Mouse (Mus musculus): ENCODE measurements around the gene Acot6. TPM values are rescaled to one million over a fixed set of nuclear protein-coding genes. Genes with fewer than 3 reads are reported as not detected.

Gene Acot6
- total RNA-seq, 2 experiments from 2014 or later: 3.1 to 3.5 TPM

- no peak for DNase-seq
- intact Hi-C loops (cut with DNase I): no loop called here
Measured at GRCm38 (mm10) chr12:84150976-84151375, 50.5 kb downstream of the Acot6 start.

DNA sequence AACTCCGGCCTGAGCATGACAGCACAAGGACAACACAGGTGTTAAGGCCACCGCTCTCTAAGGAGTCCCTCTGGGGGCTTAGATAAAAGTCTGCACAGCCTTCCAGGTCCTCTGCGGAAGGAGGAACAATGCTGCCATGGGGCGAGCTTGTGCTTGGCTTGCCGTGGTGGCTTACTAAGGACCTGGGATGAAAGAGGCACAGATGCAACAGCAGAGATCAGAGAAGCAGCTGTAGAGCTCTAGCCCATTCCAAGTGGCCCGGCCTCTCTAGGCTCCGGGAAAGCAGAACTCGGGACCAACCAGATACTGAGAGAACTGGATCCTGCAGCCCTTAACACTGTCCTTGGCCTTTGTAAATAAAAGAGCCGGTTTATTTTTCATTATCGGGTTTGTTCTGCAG is 51.5 kb downstream of the Acot6 start:
- DNase-seq: no peak
- intact Hi-C loops (cut with DNase I): no loop called here

GRCm38 (mm10) chr12:84152352-84153190 is 52.1 kb downstream of the Acot6 start:
- intact Hi-C loops (cut with DNase I): no loop called here
- DNase-seq: no peak

DNA sequence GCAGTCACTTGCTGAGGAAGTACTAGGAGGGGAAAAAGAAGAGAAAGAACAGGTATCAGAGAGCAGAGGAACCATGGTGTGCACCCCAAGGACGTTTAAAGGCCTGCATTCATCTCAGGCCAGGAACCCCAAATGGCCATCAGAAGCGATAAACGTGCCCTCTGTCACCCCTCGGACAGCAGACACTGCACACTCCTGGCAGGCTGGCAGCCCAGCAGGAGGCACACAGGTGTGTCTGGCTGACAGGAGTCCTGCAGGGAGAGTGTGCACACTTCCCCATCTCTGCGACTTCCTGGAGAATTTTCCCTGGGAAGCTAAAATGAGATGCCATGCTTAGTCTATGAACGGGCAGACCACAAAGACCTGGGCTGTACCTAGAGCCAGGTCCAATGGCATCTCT is 53.0 kb downstream of the Acot6 start:
- intact Hi-C loops (cut with DNase I): no loop called here
- DNase-seq: no peak

- DNase-seq: peak; percentile 71
- intact Hi-C loops (cut with DNase I): no loop called here
Measured at GRCm38 (mm10) chr12:84154786-84155522, 54.5 kb downstream of the Acot6 start.

GRCm38 (mm10) chr12:84155523-84155871 is 55.0 kb downstream of the Acot6 start:
- DNase-seq: no peak
- intact Hi-C loops (cut with DNase I): no loop called here

DNA sequence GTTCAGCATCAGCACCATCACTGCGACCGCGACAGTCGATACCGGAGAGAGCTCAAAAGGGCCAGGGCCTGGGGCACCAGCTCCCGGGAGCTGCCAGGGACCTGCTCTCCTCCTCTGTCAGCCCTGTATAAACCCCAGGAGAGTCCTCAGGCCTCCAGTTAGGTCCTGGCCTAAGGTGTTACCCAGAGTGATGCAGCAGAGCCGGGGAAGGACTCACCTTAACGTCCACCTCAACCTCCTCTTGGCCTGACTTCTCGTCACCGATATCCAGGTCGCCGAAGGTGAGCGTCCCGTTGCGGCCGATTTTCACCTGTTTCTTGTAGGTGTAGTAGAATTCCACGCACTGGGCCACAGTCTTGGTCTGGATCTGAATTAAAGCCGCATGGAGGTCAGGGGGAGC is 55.8 kb downstream of the Acot6 start:
- no peak for DNase-seq
- intact Hi-C loops (cut with DNase I): no loop called here

GRCm38 (mm10) chr12:84158156-84158555 is 57.7 kb downstream of the Acot6 start:
- intact Hi-C loops (cut with DNase I): no loop called here
- DNase-seq: no peak

DNA sequence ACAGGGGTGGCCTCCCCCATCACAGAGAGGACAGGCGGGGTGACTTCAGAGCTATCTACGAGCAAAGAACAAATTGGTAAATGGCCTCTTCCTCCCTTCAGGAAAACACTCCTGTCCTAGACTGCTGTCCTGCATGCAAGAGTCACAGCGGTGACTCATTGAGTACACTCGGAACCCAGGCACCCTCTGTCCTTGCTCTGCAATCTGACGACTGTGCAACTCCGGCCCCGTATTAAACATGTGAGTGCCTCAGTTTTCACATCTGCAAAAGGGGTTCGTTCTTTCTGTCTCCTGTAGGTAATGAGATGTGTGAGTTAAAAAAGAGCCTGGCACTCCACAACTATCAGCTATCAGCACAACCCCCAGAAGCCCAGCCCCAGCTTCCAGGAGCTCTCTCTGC is 60.0 kb downstream of the Acot6 start:
- intact Hi-C loops (cut with DNase I): no loop called here
- no peak for DNase-seq

Other genes starting within 250 kb of the Acot6 start
- gene Numb, start 178.7 kb upstream of the Acot6 start, total RNA-seq (2021): 10 to 100 TPM; 16.5 to 17.8 TPM
- 10 to 100 TPM; 16.2 to 17.1 TPM for gene Riox1, start 150.0 kb upstream of the Acot6 start, total RNA-seq (2021)
- under 1 TPM in 1 of 2 experiments, not detected in 1; 0.14 TPM for gene Heatr4, start 115.8 kb upstream of the Acot6 start, total RNA-seq (2021)
- gene Acot2, start 112.8 kb upstream of the Acot6 start, total RNA-seq (2021): 1 to 10 TPM; 6.6 to 6.9 TPM
- gene Acot1, start 91.2 kb upstream of the Acot6 start, total RNA-seq (2021): 10 to 100 TPM; 51.5 to 51.9 TPM
- 1 to 10 TPM; 1.8 to 2.0 TPM for gene Acot4, start 62.3 kb upstream of the Acot6 start, total RNA-seq (2021)
- not detected for gene Gm49366, start 61.7 kb upstream of the Acot6 start, total RNA-seq (2021)
- gene Acot3, start 48.5 kb upstream of the Acot6 start, total RNA-seq (2021): under 1 TPM; 0.28 to 0.99 TPM
- gene Acot5, start 31.3 kb upstream of the Acot6 start, total RNA-seq (2021): under 1 TPM; 0.44 to 0.52 TPM
- 10 to 100 TPM; 61.8 to 73.1 TPM for gene Dnal1, start 13.7 kb downstream of the Acot6 start, total RNA-seq (2021)
- gene Pnma1, start 47.8 kb downstream of the Acot6 start, total RNA-seq (2021): 10 to 100 TPM; 11.0 to 11.1 TPM
- 10 to 100 TPM; 12.9 to 14.9 TPM for gene Elmsan1, start 118.2 kb downstream of the Acot6 start, total RNA-seq (2021)
- 10 to 100 TPM; 19.1 to 20.5 TPM for gene Ptgr2, start 184.6 kb downstream of the Acot6 start, total RNA-seq (2021)
- gene Zfp410, start 216.2 kb downstream of the Acot6 start, total RNA-seq (2021): 10 to 100 TPM; 46.4 to 56.3 TPM